Mouse (Mus musculus) liver, embryonic 11.5 days (tissue): ENCODE results near the gene Gm6882. TPM values are rescaled to one million over a fixed set of nuclear protein-coding genes. Genes with fewer than 3 reads are reported as not detected.
"Not testable (repeated sequence)": the region's sequence is repeated elsewhere in the genome, so short reads cannot be mapped to it uniquely, and the experiment has no call there.

Experiments used
- ATAC-seq: fragments of 200-750 bp; cut with Nextera tagmentation; replicated peaks from 2 replicates; pipeline ENCODE4 v1.8.0; 2017; ENCODE audit warnings: moderate number of reproducible peaks, mild to moderate bottlenecking, moderate TSS enrichment, moderate library complexity; ENCODE audit not compliant: low FRiP score
- DNase-seq: peaks from one replicate; pipeline ENCODE4 v3.0.0-alpha.2; 2017; ENCODE audit warnings: low spot score
- H3K27ac ChIP-seq: fragments of 300-500 bp; sonication (generic); 2 replicates; pipeline ENCODE4 v1.5.1; 2014; ENCODE audit warnings: mild to moderate bottlenecking, low read depth, low read length, control low read depth
- H3K27me3 ChIP-seq: fragments of 300-500 bp; sonication (generic); replicated peaks from 2 replicates; pipeline ENCODE4 v1.6.1; 2014; ENCODE audit warnings: low read length, mixed read lengths; ENCODE audit not compliant: control insufficient read depth, insufficient read depth
- H3K36me3 ChIP-seq: fragments of 300-500 bp; sonication (generic); 2 replicates; pipeline ENCODE4 v1.6.1; 2014; ENCODE audit warnings: mild to moderate bottlenecking, low read length, moderate library complexity, mixed read lengths; ENCODE audit not compliant: control insufficient read depth, insufficient read depth
- H3K4me1 ChIP-seq: fragments of 300-500 bp; sonication (generic); replicated peaks from 2 replicates; pipeline ENCODE4 v1.6.1; 2014; ENCODE audit warnings: low read length, mixed read lengths; ENCODE audit not compliant: control insufficient read depth, insufficient read depth
- H3K4me2 ChIP-seq: fragments of 300-500 bp; sonication (generic); 2 replicates; pipeline ENCODE4 v1.6.1; 2014; ENCODE audit warnings: mild to moderate bottlenecking, control low read depth, moderate library complexity
- H3K4me3 ChIP-seq: fragments of 300-500 bp; sonication (generic); 2 replicates; pipeline ENCODE4 v1.5.1; 2014; ENCODE audit warnings: low read depth, low read length, control low read depth
- H3K9ac ChIP-seq: fragments of 300-500 bp; sonication (generic); 2 replicates; pipeline ENCODE4 v1.6.1; 2014; ENCODE audit warnings: low read depth, low read length, control low read depth
- H3K9me3 ChIP-seq: fragments of 300-500 bp; sonication (generic); 2 replicates; pipeline ENCODE4 v1.6.1; 2016; ENCODE audit warnings: low read length, inconsistent platforms, mixed read lengths; ENCODE audit not compliant: control insufficient read depth
- WGBS: fragments of 180-500 bp; shearing (Covaris S2); extraction: QIAGEN DNeasy Blood & Tissue Kit; methylation state at CpG from one replicate; pipeline ENCODE4 v1.1.7; 2014; 5-methylcytosine and 5-hydroxymethylcytosine counted together
- polyA plus RNA-seq: library from polyadenylated mRNA; unstranded; fragments of >200 nt; fragmentation: Nextera tagmentation; extraction: Ambion mirVana; gene quantifications from 2 replicates; pipeline ENCODE4 v1.2.1, GENCODE M21; 2014

Gm6882 gene
- not detected in 2 replicates for polyA plus RNA-seq

DNA sequence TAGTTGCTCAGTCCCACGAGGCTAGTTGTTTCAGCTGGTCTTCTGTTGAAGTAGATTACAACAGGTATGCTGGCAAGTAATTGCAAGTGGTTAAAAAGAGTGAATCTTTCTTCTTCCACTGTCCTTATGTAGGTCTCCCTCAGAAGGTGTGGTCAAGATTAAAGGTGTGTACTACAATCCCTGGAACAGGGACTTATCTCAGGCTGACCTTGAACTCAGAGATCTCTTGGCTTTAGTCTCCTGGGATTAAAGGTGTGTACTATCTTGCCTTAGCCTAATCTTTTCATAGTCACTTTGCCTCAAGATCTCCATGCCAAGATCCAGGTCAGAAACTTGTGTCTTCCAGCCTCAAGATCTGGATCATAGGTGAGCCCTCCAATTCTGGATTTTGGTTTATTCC lies at the start of gene Gm6882:
Gene Gm6882 (minus strand): TSS at position 101 of the 400 bp plus-strand sequence.
- not testable (repeated sequence) for ATAC-seq, H3K9me3 ChIP-seq, H3K9ac ChIP-seq, H3K4me2 ChIP-seq, H3K4me3 ChIP-seq, H3K27ac ChIP-seq, DNase-seq, H3K36me3 ChIP-seq, H3K27me3 ChIP-seq, H3K4me1 ChIP-seq
- WGBS = 42% methylated on average over 1 of the region's 1 CpGs

Other genes starting within 250 kb of the Gm6882 start
- not detected in 2 replicates for gene Gm5157, start 242.3 kb downstream of the Gm6882 start, polyA plus RNA-seq
- not detected in 2 replicates for gene Vmn1r124, start 172.1 kb downstream of the Gm6882 start, polyA plus RNA-seq
- gene Vmn1r125, start 160.6 kb downstream of the Gm6882 start, polyA plus RNA-seq = not detected in 2 replicates
- gene Vmn1r126, start 131.3 kb downstream of the Gm6882 start, polyA plus RNA-seq = not detected in 2 replicates
- not detected in 2 replicates for gene Vmn1r127, start 112.9 kb downstream of the Gm6882 start, polyA plus RNA-seq
- not detected in 2 replicates for gene Vmn1r128, start 83.4 kb downstream of the Gm6882 start, polyA plus RNA-seq
- gene Vmn1r129, start 71.5 kb downstream of the Gm6882 start, polyA plus RNA-seq = not detected in 2 replicates
- not detected in 2 replicates for gene Vmn1r130, start 79.0 kb upstream of the Gm6882 start, polyA plus RNA-seq
- not detected in 2 replicates for gene Vmn1r131, start 113.3 kb upstream of the Gm6882 start, polyA plus RNA-seq
- gene Vmn1r132, start 181.3 kb upstream of the Gm6882 start, polyA plus RNA-seq = not detected in 2 replicates